Mouse (Mus musculus) CD4-positive helper T cell, adult 2 months (primary cell): ENCODE measurements around the gene Bpifb2.

Source experiments
- DNase-seq: peaks from one replicate; pipeline ENCODE4 v3.0.0-alpha.2; 2012; ENCODE audit warnings: low read depth, missing footprints, low spot score

Gene Bpifb2

DNA sequence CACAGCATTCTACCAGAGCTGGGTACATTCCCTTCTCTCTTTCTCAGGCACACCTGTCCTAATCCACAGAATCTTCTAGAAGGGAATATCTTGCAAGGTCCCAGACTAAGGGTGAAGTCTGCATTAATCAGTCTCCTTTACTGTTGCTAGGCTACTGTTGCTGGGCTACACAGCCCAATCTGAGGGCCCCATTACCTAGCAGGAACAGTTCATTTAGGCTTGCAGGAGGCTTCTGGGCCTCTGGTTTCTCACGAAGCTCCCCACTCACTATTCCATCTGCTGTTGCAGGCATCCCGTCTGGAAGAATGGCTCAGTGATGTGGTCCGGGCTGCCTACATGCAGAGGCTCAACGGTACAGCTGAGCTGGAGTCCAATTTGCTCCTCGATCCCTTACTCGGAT, 56.3 kb downstream of the Bpifb2 start:
- no peak for DNase-seq

DNA sequence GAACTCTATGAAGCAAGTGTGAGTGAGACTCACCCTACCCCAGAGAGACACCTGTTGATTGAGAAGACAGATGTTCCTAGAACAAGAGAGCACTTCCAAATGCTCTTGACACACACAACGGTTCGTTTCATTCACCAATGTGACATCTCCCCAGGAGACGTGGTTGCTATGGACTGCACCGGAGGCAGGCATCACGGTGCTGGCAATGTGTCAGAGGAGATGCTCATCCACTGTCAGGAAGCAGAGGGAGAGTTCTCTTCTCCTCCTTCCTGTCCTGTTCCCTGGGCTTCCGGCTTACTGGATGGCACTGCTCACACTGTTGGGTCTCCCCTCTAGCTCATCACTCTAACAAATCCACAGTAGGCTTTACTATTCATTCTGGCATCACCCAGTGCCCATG, 58.5 kb downstream of the Bpifb2 start:
- no peak for DNase-seq

DNA sequence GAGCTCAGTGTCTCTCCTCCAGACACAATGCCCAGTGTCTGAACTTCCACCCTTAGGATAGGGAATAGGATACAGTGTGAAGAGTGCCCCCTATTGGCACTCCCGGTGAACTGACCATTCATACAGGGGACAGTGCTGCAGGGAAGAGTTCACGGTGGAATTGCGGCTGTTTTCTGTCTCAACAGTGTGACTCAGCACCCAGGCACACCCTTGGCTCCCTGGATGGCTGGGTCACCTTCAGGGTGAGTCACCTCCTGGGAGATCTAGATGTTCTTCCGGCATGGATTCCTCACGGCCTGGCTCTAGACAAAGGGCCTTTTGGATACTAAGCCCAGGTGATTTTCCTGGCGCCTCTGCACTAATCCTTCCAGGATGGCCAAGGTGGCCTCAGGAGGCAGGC, 60.5 kb downstream of the Bpifb2 start:
- no peak for DNase-seq

DNA sequence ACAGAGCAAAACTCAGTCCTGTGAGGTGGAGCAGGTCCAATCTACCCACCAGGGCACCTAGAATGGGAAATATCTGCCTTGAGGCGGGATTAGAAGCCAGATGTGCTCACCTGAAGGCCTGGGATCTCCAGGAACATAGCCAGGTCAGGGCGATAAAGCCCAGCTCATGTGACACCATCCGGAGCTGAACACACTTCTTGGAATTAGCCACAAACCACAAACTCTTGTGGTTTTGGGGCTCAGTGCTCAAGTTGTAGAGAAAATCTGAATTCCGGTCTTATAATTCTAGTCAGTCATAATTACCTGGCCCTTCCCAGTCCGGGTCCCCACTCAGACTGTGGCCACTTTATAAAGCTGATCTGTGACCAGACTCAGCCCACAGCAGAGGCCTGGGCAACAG, 63.0 kb downstream of the Bpifb2 start, which contains the start of gene Bpifb4:
Bpifb4 (plus strand) TSS at position 370 of the 400 bp plus-strand sequence.
- no peak for DNase-seq

DNA sequence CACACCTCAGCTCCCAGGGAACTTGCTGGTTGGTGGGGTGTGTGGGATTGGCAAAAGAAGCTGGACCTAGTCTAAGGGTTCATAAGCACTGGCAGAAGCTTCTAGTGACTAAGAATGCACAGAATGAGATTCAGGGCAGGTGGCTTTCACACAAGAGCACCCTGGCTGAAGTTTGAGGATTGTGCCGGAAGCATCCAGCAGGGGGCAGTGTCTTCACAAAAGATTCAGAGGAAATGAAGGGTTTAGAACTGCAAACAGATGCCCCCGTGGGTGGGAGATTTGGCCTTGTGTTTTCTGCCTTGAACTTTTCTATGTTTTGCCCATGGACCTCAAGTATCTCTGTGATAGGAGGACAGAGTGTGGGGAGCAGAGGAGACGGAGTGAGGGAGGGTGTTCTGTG, 68.7 kb downstream of the Bpifb2 start:
- peak; percentile 31 for DNase-seq

DNA sequence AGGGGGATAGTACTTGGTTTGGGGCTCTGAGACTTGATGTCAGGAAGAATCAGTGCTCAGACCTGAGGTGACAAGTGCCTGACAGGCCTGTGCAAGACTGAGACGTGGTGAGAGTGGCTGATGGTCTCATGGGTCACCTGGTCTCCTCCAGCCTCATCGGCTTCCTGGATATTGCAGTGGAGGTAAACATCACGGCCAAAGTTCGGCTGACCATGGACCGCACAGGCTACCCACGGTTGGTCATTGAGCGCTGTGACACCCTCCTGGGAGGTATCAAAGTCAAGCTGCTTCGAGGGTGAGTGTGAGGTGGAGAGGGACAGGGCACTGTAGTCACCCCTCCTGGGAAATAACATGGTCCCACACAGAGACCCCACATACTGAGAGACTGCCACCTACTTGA, 69.7 kb downstream of the Bpifb2 start:
- DNase-seq, result no peak
